Mouse (Mus musculus) liver, embryonic 14.5 days (tissue): ENCODE measurements around the gene Rgl2. TPM values are rescaled to one million over a fixed set of nuclear protein-coding genes. Genes with fewer than 3 reads are reported as not detected.
A peak's percentile ranks its signal among the peaks of the same experiment; 100 is the strongest.
"Not testable (repeated sequence)": the region's sequence is repeated elsewhere in the genome, so short reads cannot be mapped to it uniquely, and the experiment has no call there.

Experiments
- ATAC-seq: fragments of 200-750 bp; cut with Nextera tagmentation; 2 replicates; pipeline ENCODE4 v1.8.0; 2017; ENCODE audit warnings: moderate number of reproducible peaks, mild to moderate bottlenecking, moderate library complexity; ENCODE audit not compliant: insufficient read depth
- DNase-seq, 3 experiments: peaks; one replicate each; pipeline ENCODE4 v3.0.0-alpha.2; 2012 to 2013; ENCODE audit warnings: low read depth in 3 of 3, low spot score in 3 of 3
- H3K27ac ChIP-seq: fragments of 300-500 bp; sonication (generic); 2 replicates; pipeline ENCODE4 v1.5.1; 2014; ENCODE audit warnings: moderate library complexity, mild to moderate bottlenecking, control low read depth, inconsistent platforms
- H3K27me3 ChIP-seq: fragments of 300-500 bp; sonication (generic); 2 replicates; pipeline ENCODE4 v1.6.1; 2014; ENCODE audit warnings: mild to moderate bottlenecking, low read length, moderate library complexity; ENCODE audit not compliant: control insufficient read depth, insufficient read depth
- H3K36me3 ChIP-seq: fragments of 300-500 bp; sonication (generic); replicated peaks from 2 replicates; pipeline ENCODE4 v1.6.1; 2014; ENCODE audit warnings: low read depth; ENCODE audit not compliant: control insufficient read depth, insufficient read depth
- H3K4me1 ChIP-seq, 2 experiments: fragments of 200-500 bp in 1 of 2; fragments of 300-500 bp in 1 of 2; sonication (generic) in 1 of 2; replicated peaks; 2 replicates each; pipeline ENCODE4 v1.6.1; 2012 to 2014; ENCODE audit warnings: antibody characterized with exemption in 1 of 2, inconsistent platforms in 1 of 2, low read length in 1 of 2; ENCODE audit not compliant: control insufficient read depth in 2 of 2, insufficient read depth in 2 of 2
- H3K4me2 ChIP-seq: fragments of 300-500 bp; sonication (generic); 2 replicates; pipeline ENCODE4 v1.6.1; 2014; ENCODE audit warnings: low read depth, mild to moderate bottlenecking, control low read depth, moderate library complexity
- H3K4me3 ChIP-seq, 2 experiments: fragments of 200-500 bp in 1 of 2; fragments of 300-500 bp in 1 of 2; sonication (generic) in 1 of 2; 2 replicates each; pipeline ENCODE4 v1.5.1; 2012 to 2014; ENCODE audit warnings: low read depth in 2 of 2, low read length in 2 of 2, mild to moderate bottlenecking in 2 of 2, control low read depth in 1 of 2, inconsistent platforms in 1 of 2, moderate library complexity in 1 of 2; ENCODE audit not compliant: insufficient read depth in 1 of 2
- H3K9ac ChIP-seq: fragments of 300-500 bp; sonication (generic); replicated peaks from 2 replicates; pipeline ENCODE4 v1.6.1; 2014; ENCODE audit warnings: mild to moderate bottlenecking, control low read depth, moderate library complexity
- H3K9me3 ChIP-seq: fragments of 300-500 bp; sonication (generic); 2 replicates; pipeline ENCODE4 v1.6.1; 2016; ENCODE audit warnings: low read length, mixed read lengths; ENCODE audit not compliant: control insufficient read depth
- CTCF ChIP-seq: IDR thresholded peaks from 2 replicates; pipeline ENCODE4 v1.5.1; 2016; ENCODE audit warnings: antibody characterized with exemption, low read depth, control low read depth
- EP300 ChIP-seq: IDR thresholded peaks from 2 replicates; pipeline ENCODE4 v1.6.1; 2016; ENCODE audit warnings: antibody characterized with exemption, low read depth
- WGBS: fragments of 180-500 bp; shearing (Covaris S2); extraction: QIAGEN DNeasy Blood & Tissue Kit; methylation state at CpG from one replicate; pipeline ENCODE4 v1.1.7; 2014; ENCODE audit not compliant: insufficient replicate concordance; 5-methylcytosine and 5-hydroxymethylcytosine counted together
- polyA plus RNA-seq, 2 experiments: library from polyadenylated mRNA; depleted of rRNA in 1 of 2; stranded (reverse) in 1 of 2; unstranded in 1 of 2; fragments of >200 nt; fragmentation: Nextera tagmentation in 1 of 2; extraction: Ambion mirVana in 1 of 2; gene quantifications; 2 replicates each; pipeline versions ENCODE4 v1.2.1 to v1.2.3; 2012 to 2014

The Rgl2 gene
- polyA plus RNA-seq, 2 experiments: 4.9 to 17.0 TPM

DNA sequence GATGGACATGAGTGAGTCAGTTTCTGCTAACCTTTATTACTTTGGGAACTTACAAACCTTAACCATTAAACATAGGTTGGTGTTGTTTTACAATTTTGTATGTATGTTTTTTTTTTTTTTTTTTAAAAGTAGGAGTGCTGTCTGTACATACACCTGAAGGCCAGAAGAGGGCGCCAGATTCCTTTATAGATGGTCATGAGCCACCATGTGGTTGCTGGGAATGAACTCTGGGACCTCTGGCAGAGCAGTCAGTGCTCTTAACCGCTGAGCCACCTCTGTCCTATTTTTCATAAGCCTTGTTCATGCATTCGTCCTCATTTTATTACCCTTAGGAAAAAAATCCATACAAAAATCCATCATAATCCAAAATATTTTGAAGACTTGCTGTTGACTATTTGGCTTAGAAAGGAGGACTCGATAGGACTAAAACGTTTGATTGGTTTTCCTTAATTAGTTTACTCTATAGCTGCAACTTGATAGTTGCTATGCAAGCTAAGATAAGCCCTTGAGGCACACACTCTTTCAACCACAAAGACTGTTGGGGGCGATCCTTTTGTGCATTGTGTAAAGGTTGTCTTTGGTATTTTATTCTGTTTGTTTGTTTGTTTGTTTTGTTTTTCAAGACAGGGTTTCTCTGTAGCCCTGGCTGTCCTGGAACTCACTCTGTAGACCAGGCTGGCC lies 32.1 kb upstream of the Rgl2 start:
- peaks cover 35 to 39% of the 10 kb centered on the region in 2 experiments for H3K4me1 ChIP-seq
- H3K4me2 ChIP-seq: no peak overlapping the region
- H3K9me3 ChIP-seq: no peaks in the 10 kb centered on the region
- H3K27ac ChIP-seq: no peak overlapping the region
- H3K36me3 ChIP-seq: no peaks in the 10 kb centered on the region
- no peaks in the 10 kb centered on the region for H3K27me3 ChIP-seq
- no peak overlapping the region for H3K4me3 ChIP-seq
- no peak overlapping the region for H3K9ac ChIP-seq
- 7% methylated on average over 6 of the region's 6 CpGs for WGBS
- peak; percentile 71 to 78 (median 71) for DNase-seq
- TF ChIP-seq CTCF: peak; percentile 85
- no peak for TF ChIP-seq EP300
- ATAC-seq: peak; percentile 42; the same call in 1 of the 2 replicates

DNA sequence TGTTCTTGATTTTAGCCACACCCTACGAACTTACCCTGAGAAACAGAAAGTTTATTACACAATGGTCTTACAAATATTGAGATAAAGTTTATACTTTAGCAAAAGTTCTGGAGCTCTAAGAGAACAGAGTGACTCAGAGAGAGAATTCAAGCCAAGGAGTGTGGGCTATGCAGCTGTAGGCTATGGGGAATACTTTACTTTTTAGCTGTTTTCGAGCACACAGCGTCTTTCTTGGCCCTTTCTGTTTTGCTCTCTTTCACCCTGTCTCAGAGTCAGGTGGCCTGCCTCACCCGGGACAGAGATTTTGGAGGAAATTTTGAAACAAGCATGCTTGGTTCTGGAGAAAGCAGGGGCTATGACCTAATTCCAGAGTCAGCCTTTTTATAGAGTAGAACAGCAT lies 31.1 kb upstream of the Rgl2 start:
- not testable (repeated sequence) for DNase-seq, H3K36me3 ChIP-seq, H3K9me3 ChIP-seq, H3K27me3 ChIP-seq, H3K4me2 ChIP-seq, ATAC-seq, H3K9ac ChIP-seq, H3K4me3 ChIP-seq
- peak overlapping the region; percentile 87 for H3K27ac ChIP-seq
- 63% methylated on average over 4 of the region's 4 CpGs for WGBS
- H3K4me1 ChIP-seq: peaks cover 35 to 46% of the 10 kb centered on the region in 2 experiments

- peaks cover 39 to 57% of the 10 kb centered on the region in 2 experiments for H3K4me1 ChIP-seq
- peak; percentile 20; the same call in 1 of the 2 replicates for TF ChIP-seq EP300
- TF ChIP-seq CTCF: no peak
- H3K9me3 ChIP-seq: no peaks in the 10 kb centered on the region
Observed at GRCm38 (mm10) chr17:33899642-33900041, 29.7 kb upstream of the Rgl2 start.

DNA sequence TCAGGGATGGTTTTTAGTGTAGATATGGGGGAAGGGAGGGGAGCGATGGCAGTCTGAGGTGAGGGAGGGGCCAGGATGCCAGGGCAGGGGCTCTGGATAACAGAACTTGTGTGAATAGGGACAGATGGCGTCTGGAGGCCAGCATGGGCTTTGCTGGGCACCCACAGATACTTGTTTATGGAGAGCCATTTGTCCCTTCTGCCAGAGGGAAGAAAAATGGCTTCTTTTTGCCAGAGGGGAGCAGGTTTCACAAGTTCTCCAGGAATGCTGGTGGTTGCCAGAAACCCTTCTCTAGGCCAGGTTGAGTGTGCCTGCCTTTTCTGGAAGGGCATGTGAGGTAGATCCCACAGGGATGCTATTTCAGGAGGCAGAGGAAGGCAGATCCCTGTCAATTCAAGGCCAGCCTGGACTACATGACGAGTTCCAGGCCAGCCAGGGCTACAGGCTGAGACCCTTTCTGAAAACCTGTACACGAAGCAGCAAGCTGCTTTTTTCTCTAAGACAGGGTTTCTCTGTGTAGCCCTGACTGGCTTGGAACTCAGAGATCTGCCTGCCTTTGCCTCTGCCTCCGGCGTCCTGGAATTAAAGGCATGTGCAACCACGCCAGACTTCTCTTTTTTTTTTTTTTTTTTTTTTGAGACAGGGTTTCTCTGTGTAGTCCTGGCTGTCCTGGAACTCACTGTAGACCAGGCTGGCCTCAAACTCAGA lies 28.9 kb upstream of the Rgl2 start:
- Histone ChIP-seq H3K27me3 (no peaks in the 10 kb centered on the region), H3K4me2 (peak overlapping the region; percentile 11), H3K4me3 (no peak overlapping the region), H3K27ac (peak overlapping the region; percentile 87), H3K4me1 (peaks cover 39 to 57% of the 10 kb centered on the region in 2 experiments), H3K36me3 (no peaks in the 10 kb centered on the region), H3K9me3 (no peaks in the 10 kb centered on the region), H3K9ac (peak overlapping the region; percentile 25; the same call in 1 of the 2 replicates)
- TF ChIP-seq EP300 (no peak), CTCF (no peak)
- no peak for DNase-seq
- WGBS: 57% methylated on average over 7 of the region's 7 CpGs
- peak; percentile 36; the same call in 1 of the 2 replicates for ATAC-seq

More at GRCm38 (mm10) chr17:33899642-33900041, 29.7 kb upstream of the Rgl2 start:
- ATAC-seq (peak; percentile 77), DNase-seq (peak; percentile 66 to 73 (median 71))
- Histone ChIP-seq H3K4me3 (no peak overlapping the region), H3K36me3 (no peaks in the 10 kb centered on the region), H3K27ac (peak overlapping the region; percentile 87), H3K4me2 (peak overlapping the region; percentile 11), H3K27me3 (no peaks in the 10 kb centered on the region), H3K9ac (peak overlapping the region; percentile 25)
- WGBS: 18% methylated on average over 4 of the region's 4 CpGs

DNA sequence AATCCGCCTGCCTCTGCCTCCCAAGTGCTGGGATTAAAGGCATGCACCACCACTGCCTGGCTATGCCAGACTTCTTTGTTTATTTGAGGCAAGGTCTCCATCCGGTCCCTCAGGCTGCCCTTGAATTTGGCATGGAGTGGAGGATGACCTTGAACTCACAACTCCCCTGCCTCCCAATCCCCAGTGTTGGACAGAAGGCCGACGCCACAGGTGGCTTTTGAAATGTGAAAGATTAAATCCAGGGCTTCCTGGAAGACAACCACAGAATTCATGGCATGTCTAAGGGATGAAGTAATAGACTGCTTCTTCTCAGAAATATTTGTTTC lies 28.4 kb upstream of the Rgl2 start:
- no peak for TF ChIP-seq EP300
- no peak for TF ChIP-seq CTCF
- WGBS: 82% methylated on average over 4 of the region's 4 CpGs
- no peak overlapping the region for H3K4me2 ChIP-seq
- ATAC-seq: no peak
- no peaks in the 10 kb centered on the region for H3K9me3 ChIP-seq
- no peak for DNase-seq
- no peak overlapping the region for H3K27ac ChIP-seq
- no peak overlapping the region for H3K9ac ChIP-seq
- no peaks in the 10 kb centered on the region for H3K36me3 ChIP-seq
- peaks cover 39 to 57% of the 10 kb centered on the region in 2 experiments for H3K4me1 ChIP-seq
- H3K4me3 ChIP-seq: no peak overlapping the region
- no peaks in the 10 kb centered on the region for H3K27me3 ChIP-seq
